Mouse (Mus musculus) C2C12 (cell line): ENCODE measurements at regions not wholly inside any gene's neighbourhood (a gene's known extent, or its start where the extent isn't known, plus 50 kb on each side); places are given as distances from the start of the nearest gene placed in this dataset.

Source experiments
- CEBPB ChIP-seq: IDR thresholded peaks from one replicate; pipeline ENCODE4 v1.6.1; 2011; ENCODE audit warnings: low read depth, mild to moderate bottlenecking, control low read depth, moderate library complexity
- CTCF ChIP-seq: IDR thresholded peaks from one replicate; pipeline ENCODE4 v1.5.1; 2011; ENCODE audit not compliant: control insufficient read depth, insufficient read depth, insufficient read length
- FOSL1 ChIP-seq: IDR thresholded peaks from one replicate; pipeline ENCODE4 v1.8.0; 2011; ENCODE audit warnings: mild to moderate bottlenecking, low read length; ENCODE audit not compliant: poor library complexity, insufficient read depth, severe bottlenecking
- MAX ChIP-seq: IDR thresholded peaks from one replicate; pipeline ENCODE4 v1.6.1; 2011; ENCODE audit warnings: mild to moderate bottlenecking, control low read depth
- MYOG ChIP-seq: IDR thresholded peaks from one replicate; pipeline ENCODE4 v1.6.1; 2011; ENCODE audit not compliant: control insufficient read depth, insufficient read length; ENCODE audit errors: extremely low read depth
- USF1 ChIP-seq: IDR thresholded peaks from one replicate; pipeline ENCODE4 v1.6.1; 2011; ENCODE audit warnings: low read depth, mild to moderate bottlenecking, control low read depth, moderate library complexity

DNA sequence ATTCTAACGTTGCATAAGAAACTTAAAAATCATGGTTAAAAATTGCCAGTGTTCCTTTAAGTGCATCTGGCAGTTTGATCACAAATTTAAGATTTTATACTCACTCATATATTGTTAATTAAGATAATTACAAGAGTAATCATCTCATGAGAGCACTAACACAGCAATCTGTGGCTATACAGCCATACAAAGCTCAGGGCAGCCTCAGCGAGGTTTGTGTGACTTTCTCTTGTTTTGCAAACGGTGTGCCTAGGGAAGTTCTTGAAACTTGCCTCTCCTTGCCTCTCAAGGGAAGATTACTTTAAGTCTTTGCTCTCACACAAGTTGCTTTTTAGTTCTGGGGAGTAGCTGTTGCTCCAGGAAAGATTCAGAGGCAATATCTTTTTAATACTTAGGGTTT, 58.1 kb upstream of the Slc1a4 start:
- TF ChIP-seq CTCF, result no peak
- no peak for TF ChIP-seq USF1
- TF ChIP-seq MAX, result no peak
- TF ChIP-seq CEBPB, result no peak
- TF ChIP-seq MYOG, result no peak
- no peak for TF ChIP-seq FOSL1
